13 mouse cellular contexts compared by ENCODE assay signal in the genomic region with DNA sequence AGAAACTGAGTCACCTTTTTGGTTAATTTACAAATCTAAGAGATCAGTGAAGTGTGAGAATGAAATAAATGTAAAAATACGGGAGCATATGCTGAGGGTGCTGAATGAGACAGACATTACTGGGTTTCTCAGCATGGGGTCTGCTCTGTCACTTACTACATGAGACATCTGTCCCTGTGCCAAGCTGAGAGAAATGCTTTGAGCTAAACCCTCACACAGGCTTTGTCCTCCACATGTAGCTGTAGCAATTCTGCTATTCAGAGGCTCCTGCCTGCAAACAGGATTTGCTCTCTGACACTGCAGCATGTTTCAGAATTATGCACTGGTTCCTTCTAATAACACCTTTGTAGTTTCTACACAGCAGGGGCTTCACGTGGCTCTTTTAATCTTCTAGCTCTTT.
DNase-seq lines count a peak whose midpoint lies in the region; ATAC-seq lines count a peak whose summit lies in the region.
"Had no signal": no experiment of that assay in that cellular context is flagged by ENCODE, and none has a peak within 500 bp of the region (broad histone marks: within the 10 kb centered on the region; RNA-seq: fewer than 3 reads in every experiment).

No protein-coding gene starts in this region.

- H3K4me1 ChIP-seq in midbrain, embryonic 12.5 days = peaks cover 14% of the 10 kb centered on the region
- H3K4me1 ChIP-seq in midbrain, embryonic 10.5 days = no peaks in the 10 kb centered on the region
- peaks cover 20% of the 10 kb centered on the region for H3K4me1 ChIP-seq in forebrain, embryonic 14.5 days (ENCODE audit: control insufficient read depth, insufficient read depth, low read length)
- H3K4me1 ChIP-seq in midbrain, embryonic 16.5 days (ENCODE audit: control insufficient read depth, insufficient read depth, low read length) = peaks cover 19% of the 10 kb centered on the region
- no peaks in the 10 kb centered on the region for H3K4me1 ChIP-seq in kidney, embryonic 16.5 days (ENCODE audit: insufficient read depth, low read length)
- H3K4me1 ChIP-seq: heart, embryonic 10.5 days had no signal

- WGBS in midbrain, embryonic 12.5 days = 36% methylated on average over 2 of the region's 2 CpGs
- 67% methylated on average over 2 of the region's 2 CpGs for WGBS in midbrain, embryonic 10.5 days
- WGBS in forebrain, embryonic 14.5 days = 4% methylated on average over 2 of the region's 2 CpGs
- WGBS in midbrain, embryonic 16.5 days = 11% methylated on average over 2 of the region's 2 CpGs
- WGBS in kidney, embryonic 16.5 days = 52% methylated on average over 2 of the region's 2 CpGs

- no peak overlapping the region for H3K9ac ChIP-seq in midbrain, embryonic 12.5 days (replicated peaks)
- no peak overlapping the region for H3K9ac ChIP-seq in forebrain, embryonic 14.5 days (ENCODE audit: low read length)
- no peak overlapping the region for H3K9ac ChIP-seq in midbrain, embryonic 16.5 days (ENCODE audit: low read depth, low read length)
- H3K9ac ChIP-seq in kidney, embryonic 16.5 days (replicated peaks; ENCODE audit: low read length) = no peak overlapping the region

- H3K36me3 ChIP-seq in midbrain, embryonic 12.5 days = no peaks in the 10 kb centered on the region
- no peaks in the 10 kb centered on the region for H3K36me3 ChIP-seq in midbrain, embryonic 10.5 days
- no peaks in the 10 kb centered on the region for H3K36me3 ChIP-seq in forebrain, embryonic 14.5 days (ENCODE audit: control insufficient read depth, insufficient read depth, low read length)
- H3K36me3 ChIP-seq in midbrain, embryonic 16.5 days (ENCODE audit: control insufficient read depth, insufficient read depth, low read length) = no peaks in the 10 kb centered on the region
- H3K36me3 ChIP-seq in kidney, embryonic 16.5 days (ENCODE audit: insufficient read depth, low read length) = no peaks in the 10 kb centered on the region
- H3K36me3 ChIP-seq: G1E; heart, embryonic 10.5 days had no signal

- DNase-seq in cerebellum, postnatal 36 days = peak; percentile 10 to 38
- DNase-seq in cerebellum, adult 9-10 months = no peak
- no peak for DNase-seq in midbrain, embryonic 10.5 days (ENCODE audit: low spot score)
- DNase-seq in forebrain, embryonic 14.5 days (ENCODE audit: low spot score) = peak; percentile 96
- DNase-seq in gastrocnemius, adult 8-10 months (ENCODE audit: low spot score in 2 of 2) = no peak
- DNase-seq: kidney, postnatal 25 days; lung, postnatal 10 days had no signal

- no peaks in the 10 kb centered on the region for H3K9me3 ChIP-seq in midbrain, embryonic 12.5 days
- H3K9me3 ChIP-seq in midbrain, embryonic 10.5 days (replicated peaks) = no peaks in the 10 kb centered on the region
- H3K9me3 ChIP-seq in forebrain, embryonic 14.5 days (replicated peaks; ENCODE audit: control insufficient read depth, low read length) = no peaks in the 10 kb centered on the region
- H3K9me3 ChIP-seq in midbrain, embryonic 16.5 days (replicated peaks; ENCODE audit: control insufficient read depth, low read length, poor library complexity, severe bottlenecking) = no peaks in the 10 kb centered on the region
- no peaks in the 10 kb centered on the region for H3K9me3 ChIP-seq in kidney, embryonic 16.5 days (ENCODE audit: low read length)
- H3K9me3 ChIP-seq: G1E; heart, embryonic 10.5 days had no signal

- no peak overlapping the region for H3K4me2 ChIP-seq in midbrain, embryonic 12.5 days (replicated peaks)
- H3K4me2 ChIP-seq in forebrain, embryonic 14.5 days (ENCODE audit: low read length) = no peak overlapping the region
- H3K4me2 ChIP-seq in midbrain, embryonic 16.5 days (ENCODE audit: low read length) = no peak overlapping the region
- no peak overlapping the region for H3K4me2 ChIP-seq in kidney, embryonic 16.5 days (replicated peaks; ENCODE audit: low read depth, low read length)

- H3K27me3 ChIP-seq in midbrain, embryonic 12.5 days = no peaks in the 10 kb centered on the region
- no peaks in the 10 kb centered on the region for H3K27me3 ChIP-seq in midbrain, embryonic 10.5 days (ENCODE audit: low read depth, poor library complexity, severe bottlenecking)
- no peaks in the 10 kb centered on the region for H3K27me3 ChIP-seq in forebrain, embryonic 14.5 days (replicated peaks; ENCODE audit: control insufficient read depth, insufficient read depth, low read length)
- H3K27me3 ChIP-seq in midbrain, embryonic 16.5 days (ENCODE audit: control insufficient read depth, insufficient read depth, low read depth, low read length) = no peaks in the 10 kb centered on the region
- H3K27me3 ChIP-seq in kidney, embryonic 16.5 days (ENCODE audit: insufficient read depth, low read length) = no peaks in the 10 kb centered on the region

- no peak overlapping the region for H3K4me3 ChIP-seq in midbrain, embryonic 12.5 days
- no peak overlapping the region for H3K4me3 ChIP-seq in midbrain, embryonic 10.5 days
- no peak overlapping the region for H3K4me3 ChIP-seq in forebrain, embryonic 14.5 days (ENCODE audit: low read depth, low read length)
- no peak overlapping the region for H3K4me3 ChIP-seq in midbrain, embryonic 16.5 days (ENCODE audit: low read depth, low read length)
- no peak overlapping the region for H3K4me3 ChIP-seq in kidney, embryonic 16.5 days (ENCODE audit: low read length)
- H3K4me3 ChIP-seq: heart, embryonic 10.5 days had no signal

- H3K27ac ChIP-seq in midbrain, embryonic 12.5 days (replicated peaks) = no peak overlapping the region
- H3K27ac ChIP-seq in midbrain, embryonic 10.5 days (replicated peaks) = no peak overlapping the region
- H3K27ac ChIP-seq in forebrain, embryonic 14.5 days (ENCODE audit: low read depth, low read length) = peak overlapping the region; percentile 78
- H3K27ac ChIP-seq in midbrain, embryonic 16.5 days (ENCODE audit: low read length) = peak overlapping the region; percentile 54
- no peak overlapping the region for H3K27ac ChIP-seq in kidney, embryonic 16.5 days (ENCODE audit: low read length)
- H3K27ac ChIP-seq: heart, embryonic 10.5 days; stomach, postnatal 0 days had no signal

- ATAC-seq in midbrain, embryonic 12.5 days (ENCODE audit: low FRiP score, low read depth) = 0 out of 2 replicates have a peak, but pooled peaks have one; percentile 32
- ATAC-seq in forebrain, embryonic 14.5 days = peak; percentile 89
- ATAC-seq in midbrain, embryonic 16.5 days = peak; percentile 76
- ATAC-seq in kidney, embryonic 16.5 days (ENCODE audit: low FRiP score, low TSS enrichment) = no peak

Comparison
In these comparisons a context has a peak if more than half of its experiments do, and no peak if none do; other contexts are left out.
1. DNase-seq: peak in cerebellum, postnatal 36 days (2 of 2) and forebrain, embryonic 14.5 days (single experiment); none in cerebellum, adult 9-10 months (single experiment), midbrain, embryonic 10.5 days (single experiment) and gastrocnemius, adult 8-10 months (0 of 2).
2. H3K27ac ChIP-seq: peak in forebrain, embryonic 14.5 days (single experiment) and midbrain, embryonic 16.5 days (single experiment); none in midbrain, embryonic 12.5 days (single experiment), midbrain, embryonic 10.5 days (single experiment) and kidney, embryonic 16.5 days (single experiment).